Mouse (Mus musculus): ENCODE results near the gene Ern1. TPM values are rescaled to one million over a fixed set of nuclear protein-coding genes. Genes with fewer than 3 reads are reported as not detected.

Ern1 gene
- polyA plus RNA-seq, 1 experiment from 2014 or later: 7.5 TPM

- Histone ChIP-seq H3K4me1 (no peaks in the 10 kb centered on the region), H3K4me3 (no peak overlapping the region), H3K9me3 (no peaks in the 10 kb centered on the region), H3K27ac (no peak overlapping the region), H3K36me3 (no peaks in the 10 kb centered on the region), H3K9ac (no peak overlapping the region), H3K27me3 (no peaks in the 10 kb centered on the region), H3K4me2 (no peak overlapping the region)
- WGBS: 62% methylated on average over 19 of the region's 19 CpGs
- no peak for ATAC-seq (ENCODE audit: insufficient number of reproducible peaks, insufficient read depth, low FRiP score, low TSS enrichment, low read depth)
These were observed 132.1 kb downstream of the Ern1 start for GRCm38 (mm10) chr11:106355382-106356128.

GRCm38 (mm10) chr11:106354181-106354580 is 133.5 kb downstream of the Ern1 start:
- Histone ChIP-seq H3K9ac (no peak overlapping the region), H3K36me3 (no peaks in the 10 kb centered on the region), H3K9me3 (no peaks in the 10 kb centered on the region), H3K27ac (no peak overlapping the region), H3K4me1 (no peaks in the 10 kb centered on the region), H3K27me3 (no peaks in the 10 kb centered on the region), H3K4me2 (no peak overlapping the region), H3K4me3 (no peak overlapping the region)
- WGBS: 61% methylated on average over 1 of the region's 1 CpGs
- ATAC-seq (ENCODE audit: insufficient number of reproducible peaks, insufficient read depth, low FRiP score, low TSS enrichment, low read depth): no peak

DNA sequence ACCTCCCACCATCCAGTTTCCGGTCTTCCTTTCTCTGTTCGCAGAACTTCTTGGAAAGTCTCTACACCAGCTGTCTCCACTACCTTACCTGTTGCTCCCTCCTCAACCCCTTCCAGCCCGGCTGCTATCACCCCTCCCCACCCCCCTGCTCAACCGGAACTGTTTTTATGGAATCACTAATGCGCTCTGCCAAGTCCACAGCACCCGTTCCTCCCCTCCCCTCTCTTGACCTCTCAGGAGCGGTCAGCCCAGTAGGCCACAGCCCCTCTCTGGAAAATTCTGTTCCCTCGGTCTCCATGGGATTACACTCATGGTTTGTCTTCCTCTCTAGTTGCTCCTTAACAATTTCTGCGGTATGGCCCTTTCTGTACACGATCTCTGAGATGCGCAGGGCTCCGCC is 134.5 kb downstream of the Ern1 start, which contains the start of gene Scn4a:
Scn4a (minus strand) TSS at position 101 of the 400 bp plus-strand sequence.
- Histone ChIP-seq H3K4me2 (no peak within 1 kb of the TSS), H3K9me3 (no peaks in the 10 kb centered on the region), H3K27ac (no peak within 1 kb of the TSS), H3K36me3 (no peaks in the 10 kb centered on the region), H3K27me3 (no peaks in the 10 kb centered on the region), H3K9ac (no peak within 1 kb of the TSS), H3K4me3 (no peak within 1 kb of the TSS), H3K4me1 (no peaks in the 10 kb centered on the region)
- WGBS: 88% methylated on average over 12 of the region's 12 CpGs
- ATAC-seq (ENCODE audit: insufficient number of reproducible peaks, insufficient read depth, low FRiP score, low TSS enrichment, low read depth): no peak

DNA sequence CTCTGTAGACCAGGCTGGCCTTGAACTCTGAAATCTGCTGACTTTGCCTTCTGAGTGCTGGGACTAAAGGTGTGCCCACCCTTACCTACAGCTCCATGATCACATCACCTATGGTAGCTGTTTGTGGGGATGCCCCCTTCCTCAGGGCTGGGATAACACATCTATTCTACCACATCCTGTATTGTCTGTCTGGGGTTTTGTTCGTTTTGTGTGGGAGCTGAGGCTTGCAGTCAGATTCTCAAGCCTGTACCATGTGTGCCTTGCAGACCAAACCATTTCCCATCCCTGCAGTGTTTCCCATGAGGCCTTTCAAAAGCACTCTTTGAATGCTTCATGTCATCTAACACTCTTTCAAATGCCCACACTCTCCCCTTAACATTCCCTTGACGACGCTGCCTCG is 135.7 kb downstream of the Ern1 start:
- H3K4me3 ChIP-seq: no peak overlapping the region
- H3K9me3 ChIP-seq: no peaks in the 10 kb centered on the region
- H3K27ac ChIP-seq: no peak overlapping the region
- no peak overlapping the region for H3K9ac ChIP-seq
- no peaks in the 10 kb centered on the region for H3K36me3 ChIP-seq
- H3K4me1 ChIP-seq: no peaks in the 10 kb centered on the region
- no peaks in the 10 kb centered on the region for H3K27me3 ChIP-seq
- H3K4me2 ChIP-seq: no peak overlapping the region
- 73% methylated on average over 4 of the region's 4 CpGs for WGBS
- no peak for ATAC-seq (ENCODE audit: insufficient number of reproducible peaks, insufficient read depth, low FRiP score, low TSS enrichment, low read depth)

DNA sequence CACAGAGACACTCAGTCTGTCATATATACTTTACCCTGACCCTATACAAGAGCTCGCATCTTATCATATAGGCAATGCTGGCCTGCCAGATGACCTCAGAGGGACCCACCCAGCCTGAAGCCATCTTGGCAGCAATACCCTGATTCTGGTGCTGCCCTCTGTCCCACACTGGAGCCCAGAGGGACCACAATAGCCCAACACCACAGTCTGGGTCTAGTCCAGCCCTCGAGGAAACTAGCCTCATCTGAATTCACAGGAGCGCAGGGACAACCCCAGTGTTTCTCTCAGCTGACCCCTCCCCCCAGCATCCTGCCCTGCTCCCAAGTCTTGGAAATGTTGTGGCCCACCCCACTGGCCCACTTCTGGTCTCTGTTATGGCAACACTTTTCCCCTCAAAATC is 136.4 kb downstream of the Ern1 start:
- no peaks in the 10 kb centered on the region for H3K27me3 ChIP-seq
- WGBS: 58% methylated on average over 3 of the region's 3 CpGs
- no peak for ATAC-seq (ENCODE audit: insufficient number of reproducible peaks, insufficient read depth, low FRiP score, low TSS enrichment, low read depth)
- H3K27ac ChIP-seq: no peak overlapping the region
- H3K4me2 ChIP-seq: no peak overlapping the region
- no peaks in the 10 kb centered on the region for H3K36me3 ChIP-seq
- H3K4me1 ChIP-seq: no peaks in the 10 kb centered on the region
- no peak overlapping the region for H3K9ac ChIP-seq
- no peaks in the 10 kb centered on the region for H3K9me3 ChIP-seq
- H3K4me3 ChIP-seq: no peak overlapping the region

- Histone ChIP-seq H3K4me2 (no peak overlapping the region), H3K4me1 (no peaks in the 10 kb centered on the region), H3K4me3 (no peak overlapping the region), H3K9me3 (no peaks in the 10 kb centered on the region), H3K27ac (no peak overlapping the region), H3K27me3 (no peaks in the 10 kb centered on the region), H3K36me3 (no peaks in the 10 kb centered on the region), H3K9ac (no peak overlapping the region)
- WGBS: 46% methylated on average over 5 of the region's 5 CpGs
- ATAC-seq (ENCODE audit: insufficient number of reproducible peaks, insufficient read depth, low FRiP score, low TSS enrichment, low read depth): no peak
These were observed 136.8 kb downstream of the Ern1 start for GRCm38 (mm10) chr11:106350853-106351252.

DNA sequence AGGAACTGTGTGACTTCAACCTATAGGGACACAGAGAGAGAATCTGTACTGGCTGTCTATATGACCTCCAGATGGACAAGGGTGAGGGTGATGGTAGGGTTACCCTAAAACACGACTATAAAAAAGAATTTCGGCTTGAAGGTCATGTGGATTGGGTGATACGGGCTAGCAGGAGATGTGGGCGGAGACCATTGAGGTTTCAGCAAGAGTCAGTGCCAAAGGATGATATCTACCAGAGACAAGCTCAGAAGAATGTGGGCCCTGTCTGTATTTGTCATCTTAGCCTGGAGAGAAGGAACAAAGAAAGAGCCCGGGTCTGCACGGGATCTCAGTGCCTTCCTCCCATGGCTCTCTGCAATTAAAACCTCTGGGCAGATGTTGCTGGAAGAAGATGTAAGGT is 137.9 kb downstream of the Ern1 start:
- Histone ChIP-seq H3K9me3 (no peaks in the 10 kb centered on the region), H3K27me3 (no peaks in the 10 kb centered on the region)
- WGBS: 78% methylated on average over 6 of the region's 6 CpGs

DNA sequence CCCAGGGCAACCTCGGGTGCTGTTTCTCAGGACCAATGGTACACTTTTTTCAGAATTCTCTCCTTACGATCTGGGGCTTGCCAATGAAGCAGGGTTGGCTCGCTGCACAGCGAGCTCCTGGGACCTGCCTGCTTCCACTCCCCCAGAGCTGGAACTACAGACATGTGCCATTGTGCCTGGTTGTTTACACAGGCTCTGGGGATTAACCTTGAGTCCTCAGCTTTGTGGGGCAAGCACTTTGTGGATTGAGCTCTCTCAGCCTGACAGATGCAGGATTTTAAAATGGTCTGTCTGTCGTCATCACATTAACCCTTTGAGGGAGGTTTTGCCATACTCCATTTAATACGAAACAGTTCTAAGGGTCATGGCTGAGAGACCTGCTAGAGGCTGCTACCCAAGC is 142.7 kb downstream of the Ern1 start:
- Histone ChIP-seq H3K36me3 (no peaks in the 10 kb centered on the region), H3K9me3 (no peaks in the 10 kb centered on the region), H3K4me3 (no peak overlapping the region), H3K4me2 (no peak overlapping the region), H3K9ac (no peak overlapping the region), H3K27me3 (no peaks in the 10 kb centered on the region), H3K27ac (no peak overlapping the region), H3K4me1 (no peaks in the 10 kb centered on the region)
- ATAC-seq (ENCODE audit: insufficient number of reproducible peaks, insufficient read depth, low FRiP score, low TSS enrichment, low read depth): no peak
- 40% methylated on average over 6 of the region's 6 CpGs for WGBS

More for the DNA sequence above, 137.9 kb downstream of the Ern1 start:
- no peak overlapping the region for H3K4me2 ChIP-seq
- no peak overlapping the region for H3K27ac ChIP-seq
- no peak for ATAC-seq (ENCODE audit: insufficient number of reproducible peaks, insufficient read depth, low FRiP score, low TSS enrichment, low read depth)
- H3K9ac ChIP-seq: no peak overlapping the region
- H3K36me3 ChIP-seq: no peaks in the 10 kb centered on the region
- no peaks in the 10 kb centered on the region for H3K4me1 ChIP-seq
- no peak overlapping the region for H3K4me3 ChIP-seq

Other genes with a start within 250 kb of the Ern1 start
- 60.0 and 63.0 TPM in 2 replicates for gene Ftsj3, start 231.8 kb downstream of the Ern1 start, polyA plus RNA-seq (2015; fragmentation: Nextera tagmentation; extraction: Ambion mirVana)
- gene Psmc5, start 231.7 kb downstream of the Ern1 start, polyA plus RNA-seq (2015; fragmentation: Nextera tagmentation; extraction: Ambion mirVana): 286 and 310 TPM in 2 replicates
- 75.7 and 88.0 TPM in 2 replicates for gene Smarcd2, start 214.9 kb downstream of the Ern1 start, polyA plus RNA-seq (2015; fragmentation: Nextera tagmentation; extraction: Ambion mirVana)
- gene Tcam1, start 211.2 kb downstream of the Ern1 start, polyA plus RNA-seq (2015; fragmentation: Nextera tagmentation; extraction: Ambion mirVana): 0.19 and 0.44 TPM in 2 replicates
- gene Gh, start 186.0 kb downstream of the Ern1 start, polyA plus RNA-seq (2015; fragmentation: Nextera tagmentation; extraction: Ambion mirVana): not detected in 2 replicates
- 1.8 and 2.1 TPM in 2 replicates for gene Cd79b, start 173.1 kb downstream of the Ern1 start, polyA plus RNA-seq (2015; fragmentation: Nextera tagmentation; extraction: Ambion mirVana)
- gene Scn4a, start 134.6 kb downstream of the Ern1 start, polyA plus RNA-seq (2015; fragmentation: Nextera tagmentation; extraction: Ambion mirVana): 0.14 and 0.28 TPM in 2 replicates
- gene Prr29, start 122.4 kb downstream of the Ern1 start, polyA plus RNA-seq (2015; fragmentation: Nextera tagmentation; extraction: Ambion mirVana): 0.33 TPM in 1 of 2 replicates, not detected in the other
- gene Icam2, start 99.8 kb downstream of the Ern1 start, polyA plus RNA-seq (2015; fragmentation: Nextera tagmentation; extraction: Ambion mirVana): 26.2 and 32.6 TPM in 2 replicates
- 8.7 and 8.9 TPM in 2 replicates for gene Tex2, start 125.6 kb upstream of the Ern1 start, polyA plus RNA-seq (2015; fragmentation: Nextera tagmentation; extraction: Ambion mirVana)